Comparison of ENCODE assay signal across 8 mouse cellular contexts in the genomic region with DNA sequence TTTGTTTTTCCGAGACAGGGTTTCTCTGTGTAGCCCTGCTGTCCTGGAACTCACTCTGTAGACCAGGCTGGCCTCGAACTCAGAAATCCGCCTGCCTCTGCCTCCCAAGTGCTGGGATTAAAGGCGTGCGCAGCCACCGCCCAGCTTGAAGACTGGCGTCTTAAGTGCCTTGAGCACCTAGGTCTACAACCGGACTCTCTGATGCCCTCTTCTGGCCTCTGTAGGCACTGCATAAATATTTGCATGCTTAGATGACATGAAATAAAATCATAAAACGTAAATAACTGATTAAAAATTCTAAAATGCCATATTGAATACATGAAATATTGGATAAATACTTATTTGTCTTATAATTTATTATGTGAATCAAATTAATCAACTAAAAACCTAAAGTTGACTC. TPM values are rescaled to one million over a fixed set of nuclear protein-coding genes. Genes with fewer than 3 reads are reported as not detected.
DNase-seq lines count a peak whose midpoint lies in the region; ATAC-seq and TF ChIP-seq lines count a peak whose summit lies in the region.
"Not testable (repeated sequence)": the region's sequence is repeated elsewhere in the genome, so short reads cannot be mapped to it uniquely, and the experiment has no call there.

No protein-coding gene starts in this region.

- H3K4me1 ChIP-seq in MEL (ENCODE audit: control insufficient read depth in 1 of 2, insufficient read depth in 2 of 2, low read length in 2 of 2); hindbrain, embryonic 10.5 days (replicated peaks): not testable (repeated sequence)

- WGBS in hindbrain, embryonic 10.5 days = 81% methylated on average over 9 of the region's 9 CpGs

- peak; percentile 60 to 67 (median 65) for TF ChIP-seq CTCF in MEL (IDR thresholded peaks at IDR 0.05 in 2 of 3, conservative IDR thresholded peaks at IDR 0.05 in 1 of 3; ENCODE audit: control insufficient read depth in 1 of 3, insufficient read depth in 1 of 3, low read depth in 2 of 3, low read length in 3 of 3, poor library complexity in 1 of 3, severe bottlenecking in 1 of 3)

- H3K79me2 ChIP-seq in MEL (ENCODE audit: control insufficient read depth, insufficient read depth, low read length, poor library complexity) = not testable (repeated sequence)

- not testable (repeated sequence) for H3K27ac ChIP-seq in MEL (ENCODE audit: control insufficient read depth, low read depth, low read length); hindbrain, embryonic 10.5 days

- peak; percentile 42 for TF ChIP-seq RAD21 in MEL (IDR thresholded peaks at IDR 0.05; ENCODE audit: low read depth, low read length)

- not testable (repeated sequence) for H3K9me3 ChIP-seq in MEL (replicated peaks; ENCODE audit: insufficient read depth, low read length); hindbrain, embryonic 10.5 days

- not testable (repeated sequence) for TF ChIP-seq POLR2A in MEL (IDR thresholded peaks at IDR 0.05; ENCODE audit: control insufficient read depth in 1 of 2, insufficient read depth in 1 of 2, low read depth in 1 of 2, low read length in 2 of 2, poor library complexity in 1 of 2)

- peaks cover 0 to 49% of the 10 kb centered on the region in 2 experiments; a peak in 2 of 4 replicates for H3K36me3 ChIP-seq in MEL (ENCODE audit: control insufficient read depth in 1 of 2, insufficient read depth in 2 of 2, low read length in 2 of 2)
- H3K36me3 ChIP-seq in hindbrain, embryonic 10.5 days = peaks cover 95% of the 10 kb centered on the region

- H3K9ac ChIP-seq in MEL (ENCODE audit: control insufficient read depth, low read depth, low read length, poor library complexity, severe bottlenecking) = not testable (repeated sequence)

- TF ChIP-seq EP300 in MEL (IDR thresholded peaks at IDR 0.05; ENCODE audit: low read depth in 1 of 2, low read length in 2 of 2) = not testable (repeated sequence)

- peak; percentile 83 for ATAC-seq in erythroid progenitor cell, adult 5-6 weeks (replicated peaks; ENCODE audit: low FRiP score, poor library complexity, severe bottlenecking)

- peak; percentile 86 for DNase-seq in MEL (ENCODE audit: low read depth, low spot score)
- peak; percentile 59 for DNase-seq in c-Kit-positive CD71-positive TER-119-negative erythroid progenitor cells, embryonic 14.5 days (ENCODE audit: low read depth)
- peak; percentile 36 for DNase-seq in hindbrain, embryonic 10.5 days (ENCODE audit: low spot score)
- DNase-seq in layer of hippocampus, postnatal 10 days (ENCODE audit: low spot score in 2 of 2) = peak; percentile 61 to 63
- DNase-seq in lung, postnatal 36 days = peak; percentile 85
- peak; percentile 66 to 68 for DNase-seq in right cerebral cortex, adult 2 months (ENCODE audit: low spot score in 2 of 2)
- peak; percentile 25 to 36 for DNase-seq in urinary bladder, postnatal 36 days (ENCODE audit: low spot score in 2 of 2)

- H3K27me3 ChIP-seq in MEL (ENCODE audit: control insufficient read depth in 1 of 2, insufficient read depth in 2 of 2, low read length in 2 of 2); hindbrain, embryonic 10.5 days (ENCODE audit: insufficient read depth, poor library complexity, severe bottlenecking): not testable (repeated sequence)

- H3K4me3 ChIP-seq in MEL (ENCODE audit: control insufficient read depth in 1 of 2, insufficient read depth in 1 of 2, low read depth in 2 of 2, low read length in 2 of 2); hindbrain, embryonic 10.5 days: not testable (repeated sequence)

TF ChIP-seq in MEL, 35 proteins besides CTCF, POLR2A, EP300 and RAD21:
- peak; percentile 39; the same call in 1 of the 2 replicates for TF ChIP-seq ZC3H11A (IDR thresholded peaks at IDR 0.05; ENCODE audit: low read depth, low read length)
- peak; percentile 64 for TF ChIP-seq SMC3 (IDR thresholded peaks at IDR 0.05; ENCODE audit: low read depth, low read length)

RNA-seq across cellular contexts. Expression of gene Lamp1, which starts 26.7 kb away (rescaled TPM):
- 191 and 205 TPM in 2 replicates for total RNA-seq in MEL (2012; rRNA removed)
- 100 to 1,000 TPM; 109 to 233 TPM for polyA plus RNA-seq in MEL (2012; ENCODE audit: insufficient read depth in 1 of 2, insufficient read length in 2 of 2, low read depth in 1 of 2, low replicate concordance in 2 of 2, missing spikeins in 1 of 2)
- total RNA-seq in erythroid progenitor cell, adult 5-6 weeks (2015; ENCODE audit: low replicate concordance) = 113 and 132 TPM in 2 replicates
- total RNA-seq in erythroid progenitor cell, adult 5-6 weeks (2017; ENCODE audit: low replicate concordance) = 119 TPM in 2 replicates
- polyA plus RNA-seq in hindbrain, embryonic 10.5 days (2016; fragmentation: Nextera tagmentation; extraction: Ambion mirVana) = 218 and 231 TPM in 2 replicates
- total RNA-seq in layer of hippocampus, postnatal 10 days (2021) = 100 to 1,000 TPM; 283 to 309 TPM

RNA-seq across cellular contexts. Expression of gene Cul4a, which starts 26.8 kb away (rescaled TPM):
- total RNA-seq in MEL (2012; rRNA removed) = 62.3 and 81.4 TPM in 2 replicates
- polyA plus RNA-seq in MEL (2012; ENCODE audit: insufficient read depth in 1 of 2, insufficient read length in 2 of 2, low read depth in 1 of 2, low replicate concordance in 2 of 2, missing spikeins in 1 of 2) = 100 to 1,000 TPM in 1 of 2 experiments, 10 to 100 TPM in 1; 56.2 to 131 TPM
- 223 and 293 TPM in 2 replicates for total RNA-seq in erythroid progenitor cell, adult 5-6 weeks (2015; ENCODE audit: low replicate concordance)
- total RNA-seq in erythroid progenitor cell, adult 5-6 weeks (2017; ENCODE audit: low replicate concordance) = 261 and 331 TPM in 2 replicates
- polyA plus RNA-seq in hindbrain, embryonic 10.5 days (2016; fragmentation: Nextera tagmentation; extraction: Ambion mirVana) = 72.8 and 83.9 TPM in 2 replicates
- 10 to 100 TPM; 65.5 to 69.5 TPM for total RNA-seq in layer of hippocampus, postnatal 10 days (2021)

RNA-seq across cellular contexts. Expression of gene Pcid2, which starts 27.0 kb away (rescaled TPM):
- total RNA-seq in MEL (2012; rRNA removed) = 45.1 and 50.1 TPM in 2 replicates
- 10 to 100 TPM; 68.1 to 90.6 TPM for polyA plus RNA-seq in MEL (2012; ENCODE audit: insufficient read depth in 1 of 2, insufficient read length in 2 of 2, low read depth in 1 of 2, low replicate concordance in 2 of 2, missing spikeins in 1 of 2)
- total RNA-seq in erythroid progenitor cell, adult 5-6 weeks (2015; ENCODE audit: low replicate concordance) = 6.7 and 11.5 TPM in 2 replicates
- 10.7 and 13.9 TPM in 2 replicates for total RNA-seq in erythroid progenitor cell, adult 5-6 weeks (2017; ENCODE audit: low replicate concordance)
- 58.4 and 63.5 TPM in 2 replicates for polyA plus RNA-seq in hindbrain, embryonic 10.5 days (2016; fragmentation: Nextera tagmentation; extraction: Ambion mirVana)
- 10 to 100 TPM; 25.0 to 27.0 TPM for total RNA-seq in layer of hippocampus, postnatal 10 days (2021)

Comparison
In these comparisons a context has a peak if more than half of its experiments do, and no peak if none do; other contexts are left out.
1. DNase-seq: peak in every context shown above with its lines; median percentile 86 in MEL; 85 in lung, postnatal 36 days; 67 in right cerebral cortex, adult 2 months; 62 in layer of hippocampus, postnatal 10 days; 59 in c-Kit-positive CD71-positive TER-119-negative erythroid progenitor cells, embryonic 14.5 days; 36 in hindbrain, embryonic 10.5 days; 30 in urinary bladder, postnatal 36 days.